Comparison of ENCODE assay signal across 21 mouse cellular contexts in genomic region chr13:5648276-5648675, GRCm38 (mm10).
"Had no signal": no experiment of that assay in that cellular context is flagged by ENCODE, and none has a peak within 500 bp of the region (broad histone marks: within the 10 kb centered on the region; RNA-seq: fewer than 3 reads in every experiment).

No protein-coding gene starts in this region.

- H3K27ac ChIP-seq: kidney, postnatal 0 days; layer of hippocampus, adult 2 months; limb, embryonic 10.5 days; limb, embryonic 13.5 days; liver, embryonic 12.5 days; liver, embryonic 15.5 days; macrophage; midbrain, embryonic 12.5 days; midbrain, embryonic 15.5 days; neural tube, embryonic 12.5 days; neural tube, embryonic 15.5 days had no signal

- H3K36me3 ChIP-seq: limb, embryonic 10.5 days; limb, embryonic 13.5 days; liver, embryonic 12.5 days; liver, embryonic 15.5 days; midbrain, embryonic 12.5 days; midbrain, embryonic 15.5 days; neural tube, embryonic 12.5 days; neural tube, embryonic 15.5 days had no signal

- H3K4me3 ChIP-seq: layer of hippocampus, adult 2 months; limb, embryonic 10.5 days; limb, embryonic 13.5 days; liver, embryonic 12.5 days; liver, embryonic 15.5 days; midbrain, embryonic 12.5 days; midbrain, embryonic 15.5 days; neural tube, embryonic 12.5 days; neural tube, embryonic 15.5 days had no signal

- H3K4me2 ChIP-seq: limb, embryonic 13.5 days; liver, embryonic 12.5 days; liver, embryonic 15.5 days; midbrain, embryonic 12.5 days; midbrain, embryonic 15.5 days; neural tube, embryonic 12.5 days; neural tube, embryonic 15.5 days had no signal

- H3K4me1 ChIP-seq: limb, embryonic 10.5 days; limb, embryonic 13.5 days; liver, embryonic 12.5 days; liver, embryonic 15.5 days; midbrain, embryonic 12.5 days; midbrain, embryonic 15.5 days; neural tube, embryonic 12.5 days; neural tube, embryonic 15.5 days had no signal

- DNase-seq: kidney, adult 2 months; kidney, postnatal 25 days; layer of hippocampus, adult 9-11 months; liver; lung, adult 18-20 months; right cerebral cortex, adult 18-20 months; right cerebral cortex, postnatal 14 days; right cerebral cortex, postnatal 4 days; thymus, postnatal 25 days had no signal

- H3K27me3 ChIP-seq: limb, embryonic 13.5 days; liver, embryonic 12.5 days; liver, embryonic 15.5 days; midbrain, embryonic 12.5 days; midbrain, embryonic 15.5 days; neural tube, embryonic 12.5 days; neural tube, embryonic 15.5 days had no signal

- H3K9ac ChIP-seq: limb, embryonic 13.5 days; liver, embryonic 12.5 days; liver, embryonic 15.5 days; midbrain, embryonic 12.5 days; midbrain, embryonic 15.5 days; neural tube, embryonic 12.5 days; neural tube, embryonic 15.5 days had no signal

- H3K9me3 ChIP-seq: limb, embryonic 10.5 days; limb, embryonic 13.5 days; liver, embryonic 12.5 days; liver, embryonic 15.5 days; midbrain, embryonic 12.5 days; midbrain, embryonic 15.5 days; neural tube, embryonic 12.5 days; neural tube, embryonic 15.5 days had no signal

- ATAC-seq: intestine, postnatal 0 days; liver, embryonic 12.5 days; midbrain, embryonic 15.5 days had no signal
